Mouse (Mus musculus): ENCODE data around the gene Suclg2.

GRCm38 (mm10) chr6:95469521-95469920 is 249.1 kb downstream of the Suclg2 start:
- TF ChIP-seq POLR2A (IDR thresholded peaks at IDR 0.05; ENCODE audit: insufficient read depth, low read depth, low read length) (no peak), CTCF (IDR thresholded peaks at IDR 0.05) (no peak), EP300 (IDR thresholded peaks at IDR 0.05; ENCODE audit: insufficient read depth, low read depth, low read length) (no peak)

Data from heart, adult 2 months (tissue).